Mouse (Mus musculus) kidney, adult 2 months (tissue): Measurements from ENCODE around the gene C130050O18Rik.

Source experiments
- CTCF ChIP-seq: fragments of 200-500 bp; conservative IDR thresholded peaks from 2 replicates; pipeline ENCODE4 v1.5.1; 2011; ENCODE audit warnings: low read depth, mild to moderate bottlenecking, control low read depth, low read length, moderate library complexity, mixed read lengths; ENCODE audit not compliant: insufficient read depth, insufficient read length
- POLR2A ChIP-seq: fragments of 200-500 bp; IDR thresholded peaks from one replicate; pipeline ENCODE4 v1.6.1; 2011; ENCODE audit warnings: low read depth, low read length, control low read depth

- TF ChIP-seq CTCF (no peak), POLR2A (no peak)
Observed at GRCm38 (mm10) chr5:139386047-139386446, 19.0 kb upstream of the C130050O18Rik start.
